Mouse (Mus musculus): ENCODE measurements around the gene Smurf2. TPM values are rescaled to one million over a fixed set of nuclear protein-coding genes. Genes with fewer than 3 reads are reported as not detected.
A peak's percentile ranks its signal among the peaks of the same experiment; 100 is the strongest.
"Not testable (repeated sequence)": the region's sequence is repeated elsewhere in the genome, so short reads cannot be mapped to it uniquely, and the experiment has no call there.

Smurf2 gene
- total RNA-seq, 4 experiments from 2014 or later = 26.1 to 32.9 (median 28.6) TPM

DNA sequence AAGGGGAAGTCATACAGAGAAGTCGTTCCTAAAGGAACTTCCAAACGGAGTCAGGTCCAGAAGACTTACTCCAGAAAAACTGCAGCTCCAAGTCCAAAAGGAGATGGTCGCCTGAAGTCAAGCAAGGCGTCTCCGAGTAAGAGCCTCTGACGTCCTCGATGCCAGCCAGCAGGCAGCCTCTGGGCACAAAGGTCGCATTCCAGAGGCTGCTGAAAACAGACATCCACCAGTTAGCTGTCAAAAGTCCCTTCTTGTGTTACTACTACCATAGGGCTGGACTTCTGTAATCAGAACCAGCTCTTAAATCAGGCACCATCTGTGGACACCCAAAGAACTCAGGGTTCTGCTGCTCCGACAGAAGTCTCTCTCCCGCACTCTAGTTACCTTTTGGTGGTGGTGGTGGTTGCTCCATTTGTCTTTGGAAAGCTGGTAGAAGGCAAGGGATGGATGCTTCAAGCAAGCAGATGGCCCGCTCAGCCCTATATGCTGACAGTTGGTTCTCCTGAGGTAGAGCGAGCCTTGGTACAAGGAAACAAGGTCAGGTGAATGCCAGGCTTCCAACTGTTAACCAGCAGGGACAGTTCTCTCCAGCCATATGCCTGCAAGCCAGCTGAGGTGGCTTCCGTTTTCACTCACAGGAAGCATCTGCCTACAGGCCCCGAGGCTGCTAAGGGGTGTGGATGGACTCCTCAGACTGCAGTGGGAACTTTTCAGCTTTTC, 105.8 kb downstream of the Smurf2 start:
- no peak for DNase-seq (ENCODE audit: low spot score in 2 of 2)

DNA sequence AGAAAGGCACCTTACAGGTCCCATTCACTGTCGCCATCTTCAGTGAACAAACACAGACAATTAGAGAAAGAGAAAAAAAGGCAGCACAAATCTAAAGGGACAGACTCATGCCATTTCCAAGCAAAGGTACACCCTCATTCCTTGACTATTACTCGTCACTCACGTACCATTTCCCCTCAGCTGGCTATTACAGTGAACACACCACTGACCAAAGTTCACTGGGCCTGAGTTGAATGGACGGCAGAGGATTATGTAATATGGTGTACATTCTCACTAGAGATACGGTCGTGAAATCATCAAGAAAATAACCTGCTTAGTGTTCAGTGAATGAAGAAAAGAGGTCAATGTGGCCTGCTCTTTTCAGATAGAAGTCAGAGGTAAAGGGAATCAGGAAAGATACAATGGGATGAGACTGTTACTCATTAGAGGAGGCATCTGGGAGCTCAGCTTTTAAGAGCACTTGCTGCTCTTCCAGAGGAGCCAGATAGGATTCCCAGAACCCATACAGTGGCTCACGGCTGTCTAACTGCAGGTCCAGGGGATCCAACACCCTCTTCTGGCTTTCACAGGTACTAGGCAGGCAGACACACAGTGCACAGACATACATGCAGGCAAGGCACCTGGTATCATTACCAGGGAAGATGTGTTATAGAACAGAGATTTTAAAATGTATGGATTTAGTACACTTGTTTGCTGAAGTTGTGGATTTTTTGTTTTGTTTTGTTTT, 107.9 kb downstream of the Smurf2 start:
- no peak for DNase-seq (ENCODE audit: low spot score in 2 of 2)

DNA sequence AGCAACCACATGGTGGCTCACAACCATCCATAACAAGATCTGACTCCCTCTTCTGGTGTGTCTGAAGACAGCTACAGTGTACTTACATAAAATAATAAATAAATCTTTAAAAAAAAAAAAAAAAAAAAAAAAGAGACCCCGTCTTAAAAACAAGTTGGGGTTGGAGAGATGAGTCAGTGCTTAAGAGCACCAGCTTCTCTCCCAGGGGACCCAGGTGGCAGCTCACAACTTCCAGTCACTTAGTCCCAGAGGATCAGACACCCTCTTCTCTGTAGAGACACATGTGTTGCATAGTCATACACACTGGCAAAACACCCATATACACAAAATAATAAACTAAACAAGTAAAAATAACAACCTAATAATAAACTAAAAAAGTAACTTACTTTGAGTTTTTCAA, 113.1 kb downstream of the Smurf2 start:
- not testable (repeated sequence) for DNase-seq (ENCODE audit: low spot score in 2 of 2)

DNA sequence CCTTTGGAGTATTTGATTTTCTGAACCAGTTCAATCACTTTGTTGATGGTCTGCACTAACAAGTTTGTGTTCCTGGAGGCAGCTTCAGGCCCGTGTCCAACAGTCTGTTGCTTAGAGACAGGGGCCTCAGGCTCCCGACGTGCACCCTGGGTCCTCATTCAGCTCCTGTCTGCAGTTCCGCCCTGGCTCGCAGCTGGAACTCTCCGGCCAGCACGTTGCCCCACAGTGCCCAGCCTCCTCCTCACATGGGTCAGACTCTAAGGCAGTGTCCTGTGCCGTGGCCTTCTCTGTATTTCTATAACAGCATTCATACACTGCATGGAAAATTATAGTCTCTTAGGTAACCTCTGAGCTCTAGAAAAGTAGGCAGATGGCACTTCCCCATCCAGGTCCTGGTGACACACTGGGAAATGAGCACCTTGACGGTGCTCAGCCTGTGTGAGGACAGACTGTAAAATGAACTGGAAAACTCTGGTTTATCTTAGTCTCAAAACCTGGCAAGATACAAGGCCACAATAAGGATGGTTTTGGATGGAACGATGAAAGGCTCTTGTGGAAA, 118.4 kb downstream of the Smurf2 start:
- no peak for DNase-seq (ENCODE audit: low spot score in 2 of 2)

DNA sequence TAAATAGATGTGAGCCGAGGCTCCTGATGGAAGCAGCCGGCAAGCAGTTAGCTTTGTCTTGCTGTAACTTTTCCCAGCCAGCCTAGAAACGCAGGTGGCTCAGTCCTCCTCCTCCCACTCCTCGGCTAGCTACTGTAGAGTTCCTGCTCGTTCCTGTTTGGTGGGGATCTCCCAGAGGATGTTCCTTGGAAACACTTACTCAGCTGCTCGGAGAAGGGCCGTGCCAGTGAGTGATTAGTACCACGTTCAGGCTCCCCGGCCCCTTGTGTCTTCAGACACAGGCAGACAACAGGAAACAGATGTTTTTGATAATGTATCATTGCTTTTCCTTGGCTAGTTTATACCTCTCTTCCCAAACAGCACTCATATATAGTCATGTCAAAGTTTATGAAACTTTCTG, 124.8 kb downstream of the Smurf2 start:
- no peak for DNase-seq (ENCODE audit: low spot score in 2 of 2)

DNA sequence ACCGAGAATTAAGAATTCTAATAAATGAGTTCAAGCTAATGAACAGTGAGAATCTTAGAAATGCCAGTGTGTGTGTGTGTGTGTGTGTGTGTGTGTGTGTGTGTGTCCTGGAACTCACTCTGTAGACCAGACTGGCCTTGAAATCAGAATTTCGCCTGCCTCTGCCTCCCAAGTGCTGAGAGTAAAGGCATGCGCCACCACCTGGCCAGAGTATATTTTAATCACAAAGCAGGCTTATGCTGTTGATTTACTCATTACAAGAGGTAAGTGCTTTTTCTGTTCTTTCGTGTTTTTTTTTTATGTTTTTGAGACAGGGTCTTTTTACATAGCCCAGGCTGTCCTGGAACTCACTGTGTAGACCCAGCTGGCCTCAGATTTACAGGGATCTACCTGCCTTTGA, 126.7 kb downstream of the Smurf2 start:
- no peak for DNase-seq (ENCODE audit: low spot score in 2 of 2)

DNA sequence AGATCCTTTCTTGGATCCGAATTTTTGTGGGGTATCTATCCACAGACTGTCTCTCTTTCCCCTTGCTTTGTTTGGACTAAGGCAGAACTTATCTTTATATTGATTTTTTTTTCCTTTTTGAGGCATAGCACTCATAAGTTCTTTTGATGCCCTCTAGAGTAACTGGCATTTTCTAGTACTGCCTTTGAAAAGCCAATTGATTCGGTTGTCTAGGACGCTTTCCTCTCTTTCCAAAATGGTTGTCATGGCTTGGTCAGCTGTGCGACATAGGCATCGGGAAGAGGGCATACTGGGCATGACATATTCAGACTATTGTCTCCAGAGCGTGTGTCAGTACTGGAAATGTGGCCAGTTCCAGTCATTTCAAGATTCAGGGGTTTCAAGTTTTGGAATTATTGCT, 130.9 kb downstream of the Smurf2 start:
- no peak for DNase-seq (ENCODE audit: low spot score in 2 of 2)

DNA sequence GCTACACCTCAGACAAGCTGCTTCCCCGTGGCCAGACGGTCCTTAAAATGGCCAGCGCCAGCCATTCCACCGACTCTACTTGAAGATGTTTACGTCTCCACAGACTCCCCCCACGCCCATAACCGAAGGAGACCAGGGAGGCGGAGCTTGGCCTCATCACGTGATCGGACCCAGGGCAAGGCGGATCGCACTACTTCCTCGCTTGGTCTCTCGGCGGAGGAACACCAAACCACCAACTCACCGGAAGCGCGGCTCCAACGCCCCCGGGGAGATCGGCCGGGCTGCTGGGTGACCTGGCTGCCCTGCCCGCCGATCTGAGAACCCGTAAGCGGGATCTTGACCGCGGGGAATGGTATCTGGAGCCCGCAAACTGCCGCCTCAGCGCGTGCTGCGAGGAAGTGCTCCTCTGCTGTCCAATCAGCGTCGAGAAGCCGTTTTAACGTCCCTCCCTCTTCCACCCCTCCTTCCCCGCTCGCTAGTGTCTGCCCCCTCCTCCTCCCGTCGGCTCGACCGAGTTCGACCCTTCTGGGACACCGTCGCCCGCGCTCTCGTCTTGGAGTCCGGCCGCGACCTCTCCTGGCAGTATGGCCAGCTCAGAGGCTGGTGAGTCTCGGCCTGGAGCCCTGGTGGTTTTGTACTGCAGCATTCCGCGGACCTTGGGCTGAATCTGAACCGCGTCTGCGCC, 131.6 kb downstream of the Smurf2 start, which contains the start of the genes Ddx5 and Cep95:
TSS of gene Ddx5 (minus strand) at position 411 of the 685 bp plus-strand sequence.
TSS of gene Cep95 (plus strand) at position 478 of the 685 bp plus-strand sequence.
- peak; percentile 95 to 98 for DNase-seq (ENCODE audit: low spot score in 2 of 2)

DNA sequence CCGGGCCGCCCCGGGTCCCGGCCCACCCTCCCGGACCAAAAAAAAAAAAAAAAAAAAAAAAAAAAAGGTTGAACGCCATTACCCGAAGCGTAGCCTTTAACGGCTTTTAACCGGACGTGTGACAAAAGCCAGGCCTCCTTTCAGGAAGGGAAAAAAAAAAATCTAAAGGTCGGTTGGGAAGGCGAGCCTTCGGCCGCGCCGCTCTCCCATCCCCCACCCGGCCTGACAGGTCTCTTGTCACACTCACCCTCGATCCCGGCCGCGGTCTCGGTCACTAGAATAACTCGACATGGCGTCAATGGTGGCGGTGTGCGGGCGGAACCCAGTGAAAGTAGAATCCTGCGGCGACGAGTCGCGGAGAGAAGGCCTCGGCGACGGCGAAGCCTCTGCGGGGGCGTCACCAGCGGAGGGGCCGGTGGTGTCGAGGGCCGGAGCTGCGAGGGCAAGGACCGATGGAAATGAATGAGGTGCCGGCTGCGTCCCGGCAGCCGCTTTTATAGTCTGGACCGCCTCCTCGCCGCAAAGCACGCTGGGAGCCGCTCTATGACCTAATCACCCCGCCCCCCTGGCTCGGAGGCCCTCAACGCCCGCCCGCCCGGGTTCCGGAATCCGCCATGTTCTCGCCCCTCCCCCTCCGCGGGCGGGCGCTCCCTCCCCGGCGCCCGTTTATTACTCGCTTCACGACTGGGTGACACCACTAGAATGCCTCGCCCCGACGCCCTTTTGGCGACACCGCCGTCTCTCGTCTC, 132.3 kb downstream of the Smurf2 start:
- peak; percentile 97 to 98 for DNase-seq (ENCODE audit: low spot score in 2 of 2)

DNA sequence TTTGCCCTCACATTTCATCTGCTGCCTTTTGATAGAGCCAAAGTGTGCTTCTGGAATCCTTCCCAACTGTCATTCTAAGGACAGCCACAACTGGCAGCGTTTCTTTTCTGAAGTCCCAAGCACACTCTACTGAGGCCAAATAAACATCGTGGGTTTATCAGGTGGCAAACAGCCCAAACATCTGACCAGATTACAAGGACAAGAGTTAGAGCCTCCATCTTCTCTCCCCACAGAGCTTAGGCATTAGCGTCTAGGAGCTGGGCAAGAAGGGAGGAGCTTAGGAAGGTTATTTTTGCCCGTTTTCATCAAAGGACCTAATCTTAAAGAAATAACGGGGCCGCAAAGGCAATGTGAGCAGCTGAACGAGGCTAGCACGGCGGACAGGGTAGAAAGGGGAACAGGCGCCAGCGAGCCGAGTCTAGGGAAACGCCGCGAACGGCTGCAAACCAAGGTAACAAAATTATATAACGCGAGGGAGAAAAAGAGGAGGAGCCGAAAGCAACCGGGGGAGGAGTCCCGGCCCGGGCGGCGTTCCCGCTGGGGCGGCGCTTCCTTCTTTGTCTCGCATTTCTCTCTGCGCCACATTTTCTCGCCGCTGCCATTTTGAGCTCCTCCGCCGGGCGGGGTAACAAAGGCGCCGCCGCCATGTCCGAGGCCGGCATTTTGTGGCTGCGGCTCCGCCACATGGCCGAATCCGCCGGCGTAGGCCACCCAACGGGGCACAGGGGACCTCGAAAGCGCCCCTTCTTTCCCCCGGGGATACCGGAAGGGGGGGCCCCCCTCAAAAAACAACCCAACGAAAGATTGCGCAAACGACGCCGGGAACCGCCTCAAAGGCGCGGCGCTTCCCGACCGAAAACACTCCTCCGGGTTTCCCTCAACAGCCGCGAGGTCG, 133.1 kb downstream of the Smurf2 start:
- DNase-seq (ENCODE audit: low spot score in 2 of 2) = peak; percentile 84 to 88

DNA sequence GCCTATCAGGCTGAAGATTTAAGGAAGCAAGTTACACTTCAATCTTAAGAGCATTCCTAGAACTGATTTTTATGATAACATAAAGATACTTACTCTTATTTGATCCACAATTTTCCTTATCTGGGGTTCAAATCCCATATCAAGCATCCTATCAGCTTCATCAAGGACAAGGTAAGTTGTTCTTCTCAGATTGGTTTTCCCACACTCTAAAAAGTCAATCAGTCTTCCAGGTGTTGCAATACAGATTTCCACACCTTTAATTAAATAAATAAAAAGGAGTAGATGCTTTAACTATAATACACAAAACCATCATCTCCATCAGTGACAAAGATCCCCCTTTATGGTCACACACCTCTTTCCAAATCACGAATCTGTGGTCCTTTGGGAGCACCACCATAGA, 135.5 kb downstream of the Smurf2 start:
- no peak for DNase-seq (ENCODE audit: low spot score in 2 of 2)

DNA sequence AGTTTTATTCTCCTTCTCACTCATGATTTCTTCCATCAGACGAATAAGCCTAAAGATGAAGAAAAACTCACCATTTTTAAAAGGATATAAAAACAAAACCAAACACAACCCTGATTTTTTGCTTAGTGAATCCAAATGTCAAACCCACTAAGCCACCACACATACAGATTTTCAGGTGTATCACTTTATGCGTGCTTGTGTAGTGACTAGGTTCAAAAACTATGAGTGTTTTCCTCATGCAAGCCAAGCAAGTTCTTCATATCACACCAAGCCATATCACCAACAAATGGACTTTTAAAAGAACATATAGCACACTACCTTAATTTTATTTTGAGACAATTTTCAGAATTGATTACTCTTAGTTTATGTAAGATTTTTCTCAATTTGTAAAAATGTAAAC, 136.0 kb downstream of the Smurf2 start:
- DNase-seq (ENCODE audit: low spot score in 2 of 2) = no peak

DNA sequence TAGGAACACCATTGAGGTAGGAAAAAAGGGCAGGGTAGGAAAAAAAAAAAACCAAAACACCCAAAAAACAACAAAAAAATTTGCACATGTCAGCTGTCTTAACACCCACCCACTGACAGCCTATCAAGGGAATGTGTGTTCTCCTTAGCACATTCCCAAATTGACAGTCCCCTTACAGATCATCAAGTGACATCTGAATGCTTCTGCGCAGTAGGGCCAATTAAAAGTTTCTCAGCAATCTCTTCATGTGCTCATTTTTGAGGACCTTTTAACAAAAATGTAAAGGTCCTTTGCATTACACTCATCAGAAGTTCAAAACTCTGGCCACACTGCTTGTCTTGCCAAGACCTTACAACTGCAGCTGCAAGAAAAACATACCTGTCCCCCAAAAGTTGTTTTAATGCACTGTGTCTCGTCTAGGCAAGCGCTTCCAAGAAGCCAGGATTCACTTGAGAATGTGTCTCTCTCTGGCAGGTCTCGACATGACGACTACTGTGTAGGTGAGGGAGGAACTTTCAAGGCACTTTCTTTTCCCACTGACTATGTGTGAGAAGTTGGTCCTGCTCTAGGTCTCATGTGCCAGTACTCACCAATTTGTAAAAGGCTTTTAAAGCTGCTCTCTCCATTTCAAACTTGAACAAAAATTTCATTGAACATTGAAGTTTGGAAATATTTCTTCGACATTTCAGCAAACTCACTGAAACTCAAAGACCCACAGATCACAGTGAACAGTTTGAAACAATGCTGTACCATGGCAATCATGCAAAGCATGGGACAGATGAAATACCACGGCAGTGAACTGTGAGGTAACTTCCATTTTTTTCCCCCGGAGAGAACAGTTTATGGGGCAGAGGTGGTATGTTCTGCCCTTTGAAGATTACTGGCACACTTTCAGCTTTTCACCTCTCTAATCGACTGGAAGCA, 137.4 kb downstream of the Smurf2 start:
- no peak for DNase-seq (ENCODE audit: low spot score in 2 of 2)

DNA sequence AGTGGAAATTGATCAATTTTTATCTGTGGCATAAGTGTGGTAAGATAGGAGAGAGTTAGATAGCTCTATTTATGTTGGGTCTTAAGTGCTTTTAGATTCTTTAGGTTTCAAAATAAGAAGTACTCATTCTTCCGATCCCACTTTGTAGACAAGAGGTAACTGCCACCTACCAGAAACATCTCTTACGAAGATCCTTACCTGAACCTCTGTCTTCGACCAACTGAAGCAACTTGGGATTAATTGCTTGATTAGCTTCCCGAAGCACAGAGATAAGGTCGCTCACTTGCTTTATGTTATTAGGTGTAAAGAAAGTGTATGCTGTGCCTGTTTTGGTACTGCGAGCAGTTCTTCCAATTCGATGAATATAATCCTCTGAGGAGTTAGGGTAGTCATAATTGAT, 138.2 kb downstream of the Smurf2 start:
- not testable (repeated sequence) for DNase-seq (ENCODE audit: low spot score in 2 of 2)

DNA sequence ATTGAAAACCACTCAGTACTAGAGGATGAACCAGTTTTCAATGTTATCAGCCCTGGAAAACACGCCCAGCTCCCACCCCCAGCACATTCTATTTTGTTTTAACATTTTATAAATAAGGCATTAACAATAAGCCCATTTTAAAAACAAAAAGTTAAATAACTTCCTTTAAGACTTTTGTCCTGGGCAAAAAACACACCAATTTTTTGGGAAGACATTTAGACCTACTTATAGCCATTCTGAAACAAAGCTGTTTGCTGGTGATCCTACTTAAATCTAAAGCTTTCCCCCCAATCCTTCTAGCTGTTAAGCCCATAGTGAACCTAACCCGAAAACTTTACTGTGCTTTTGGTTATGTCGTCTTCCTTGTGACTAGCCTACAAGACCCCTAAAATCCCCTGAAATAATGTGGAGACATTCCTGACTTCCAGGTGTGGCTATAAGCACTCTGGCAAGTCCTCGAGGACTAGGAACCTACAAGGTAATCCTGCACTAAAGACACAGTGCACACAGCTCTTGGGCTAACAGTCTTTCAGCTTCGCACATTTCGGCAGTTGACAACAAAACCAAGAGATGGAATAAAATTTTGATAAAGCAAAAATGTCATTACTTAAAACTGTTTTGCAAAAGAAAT, 139.8 kb downstream of the Smurf2 start:
- no peak for DNase-seq (ENCODE audit: low spot score in 2 of 2)

DNA sequence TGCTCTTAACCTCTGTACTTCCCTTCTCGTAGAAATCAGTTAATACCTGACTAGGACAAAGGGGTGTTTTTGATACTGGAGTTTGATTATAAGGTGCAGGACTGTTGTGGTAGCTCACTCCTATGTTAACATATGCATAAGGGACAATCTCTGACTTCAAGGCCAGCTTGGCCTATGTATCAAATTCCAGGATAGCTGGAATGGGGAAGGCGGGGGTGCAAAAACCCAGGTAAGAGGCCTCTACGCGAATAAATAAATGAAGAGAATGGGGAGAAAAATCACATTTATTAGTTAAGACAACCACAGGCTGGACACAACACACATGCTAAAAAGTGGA, 140.5 kb downstream of the Smurf2 start:
- no peak for DNase-seq (ENCODE audit: low spot score in 2 of 2)

DNA sequence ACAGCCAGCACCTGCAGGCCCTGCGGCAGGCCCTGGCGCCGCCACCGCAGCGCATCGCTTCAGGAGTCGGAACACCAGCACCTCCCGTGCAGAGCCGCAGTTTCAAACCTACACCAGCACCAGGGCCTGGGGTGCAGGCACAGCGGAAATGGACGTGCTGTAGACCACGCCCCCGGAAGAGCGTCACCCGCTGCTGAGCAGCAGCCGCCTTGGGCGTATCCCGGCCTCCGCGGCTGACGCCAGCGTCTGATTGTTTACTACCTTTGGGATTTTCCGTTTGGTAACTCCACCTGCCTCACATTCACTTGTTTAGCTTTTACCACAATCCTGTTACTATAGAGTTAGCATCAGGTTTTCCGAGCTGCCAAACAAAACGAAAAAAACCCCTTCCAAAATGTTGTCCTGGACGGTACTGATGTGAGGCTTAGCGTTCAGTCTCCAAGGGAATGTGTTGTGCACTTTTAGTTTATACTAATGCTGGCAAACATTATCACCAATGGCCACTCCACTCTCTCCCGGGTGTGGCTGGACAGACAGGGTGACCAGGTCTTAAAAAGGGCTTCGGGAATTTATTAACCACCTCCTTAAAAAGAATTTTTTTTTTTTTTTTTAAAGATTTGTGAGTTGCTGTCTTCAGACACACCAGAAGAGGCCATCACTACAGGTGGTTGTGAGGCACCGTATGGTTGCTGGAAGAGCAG, 141.0 kb downstream of the Smurf2 start, which contains the start of gene Polg2:
TSS of gene Polg2 (minus strand) at position 150 of the 701 bp plus-strand sequence.
- DNase-seq (ENCODE audit: low spot score in 2 of 2) = peak; percentile 88 to 92

All from layer of hippocampus, adult 8-10 months (tissue).